Mouse (Mus musculus): Measurements from ENCODE around the gene Chrne. TPM values are rescaled to one million over a fixed set of nuclear protein-coding genes. Genes with fewer than 3 reads are reported as not detected.
A peak's percentile ranks its signal among the peaks of the same experiment; 100 is the strongest.

Chrne gene
- polyA plus RNA-seq, 1 experiment from 2014 or later: 0.25 TPM

DNA sequence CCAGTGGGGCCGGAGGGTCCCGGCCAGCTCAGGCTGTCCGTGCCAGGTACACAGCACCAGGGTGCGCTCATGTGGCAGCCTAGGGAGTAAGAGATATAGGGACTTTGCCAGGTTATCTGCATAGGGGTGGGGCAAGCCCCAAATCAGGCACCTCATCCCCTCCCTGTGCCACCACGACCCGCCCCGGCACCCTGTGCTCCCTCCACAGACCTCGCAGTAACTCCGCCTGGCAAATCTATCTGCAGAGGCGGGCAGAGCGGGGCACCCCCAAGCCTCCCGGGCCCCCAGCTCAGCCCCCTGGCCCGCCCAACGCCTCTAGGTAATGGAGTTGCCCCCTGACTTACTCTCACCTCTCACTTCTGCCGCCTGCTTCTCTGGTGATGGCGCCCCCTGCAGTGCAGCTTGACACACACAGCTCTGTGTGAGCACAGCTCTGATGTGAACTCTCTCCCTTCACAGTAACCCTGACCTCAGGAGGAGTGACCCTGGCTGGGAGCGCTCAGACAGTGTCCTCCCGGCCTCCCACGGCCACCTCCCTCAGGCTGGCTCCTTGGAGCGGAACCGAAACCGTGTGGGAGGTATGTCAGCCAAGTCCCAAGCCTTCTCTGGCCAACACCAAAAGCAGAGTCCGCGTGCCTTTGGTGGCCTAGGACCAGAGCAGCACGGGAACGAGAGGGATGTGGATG, 10.5 kb downstream of the Chrne start:
- no peak overlapping the region for H3K9ac ChIP-seq (ENCODE audit: low read depth, low read length)
- WGBS: 72% methylated on average over 26 of the region's 26 CpGs
- DNase-seq (ENCODE audit: low spot score): peak; percentile 75
- H3K4me2 ChIP-seq (ENCODE audit: low read length): no peak overlapping the region
- TF ChIP-seq CTCF (IDR thresholded peaks at IDR 0.05; ENCODE audit: low read depth): peak; percentile 62
- 0 out of 2 replicates have a peak overlapping the region, but pooled peaks have one; percentile 19 for H3K27ac ChIP-seq
- peaks cover 79% of the 10 kb centered on the region for H3K36me3 ChIP-seq (ENCODE audit: insufficient read depth, low read length)
- H3K4me1 ChIP-seq (replicated peaks; ENCODE audit: insufficient read depth, low read length): no peaks in the 10 kb centered on the region
- peak; percentile 77 for ATAC-seq (replicated peaks; ENCODE audit: low FRiP score, low read depth)
- no peak overlapping the region for H3K4me3 ChIP-seq (replicated peaks; ENCODE audit: low read depth, low read length)
- no peaks in the 10 kb centered on the region for H3K9me3 ChIP-seq (replicated peaks; ENCODE audit: low read length)
- H3K27me3 ChIP-seq (ENCODE audit: insufficient read depth, low read length): no peaks in the 10 kb centered on the region

DNA sequence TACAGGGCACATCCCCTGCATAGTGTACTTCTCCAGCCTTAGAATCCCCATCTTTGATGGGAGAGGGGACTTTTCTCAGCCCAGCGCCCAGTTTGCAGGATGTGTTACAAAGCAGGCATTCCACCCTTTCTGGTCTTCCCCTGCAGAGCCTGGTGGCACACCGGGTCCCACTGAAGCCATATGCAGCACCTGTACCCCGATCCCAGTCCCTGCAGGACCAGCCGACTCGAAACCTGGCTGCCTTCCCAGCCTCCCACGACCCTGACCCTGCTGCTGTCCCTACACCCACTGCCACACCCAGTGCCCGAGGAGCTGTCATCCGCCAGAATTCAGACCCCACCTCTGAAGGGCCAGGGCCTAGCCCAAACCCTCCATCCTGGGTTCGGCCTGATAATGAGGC, 11.4 kb downstream of the Chrne start:
- no peak overlapping the region for H3K4me2 ChIP-seq (ENCODE audit: low read length)
- TF ChIP-seq CTCF (IDR thresholded peaks at IDR 0.05; ENCODE audit: low read depth): no peak
- no peaks in the 10 kb centered on the region for H3K9me3 ChIP-seq (replicated peaks; ENCODE audit: low read length)
- no peak for DNase-seq (ENCODE audit: low spot score)
- no peak overlapping the region for H3K4me3 ChIP-seq (replicated peaks; ENCODE audit: low read depth, low read length)
- WGBS: 92% methylated on average over 9 of the region's 9 CpGs
- no peak overlapping the region for H3K27ac ChIP-seq
- H3K36me3 ChIP-seq (ENCODE audit: insufficient read depth, low read length): peaks cover 77% of the 10 kb centered on the region
- no peaks in the 10 kb centered on the region for H3K27me3 ChIP-seq (ENCODE audit: insufficient read depth, low read length)
- no peak for ATAC-seq (replicated peaks; ENCODE audit: low FRiP score, low read depth)
- H3K9ac ChIP-seq (ENCODE audit: low read depth, low read length): no peak overlapping the region
- H3K4me1 ChIP-seq (replicated peaks; ENCODE audit: insufficient read depth, low read length): no peaks in the 10 kb centered on the region

DNA sequence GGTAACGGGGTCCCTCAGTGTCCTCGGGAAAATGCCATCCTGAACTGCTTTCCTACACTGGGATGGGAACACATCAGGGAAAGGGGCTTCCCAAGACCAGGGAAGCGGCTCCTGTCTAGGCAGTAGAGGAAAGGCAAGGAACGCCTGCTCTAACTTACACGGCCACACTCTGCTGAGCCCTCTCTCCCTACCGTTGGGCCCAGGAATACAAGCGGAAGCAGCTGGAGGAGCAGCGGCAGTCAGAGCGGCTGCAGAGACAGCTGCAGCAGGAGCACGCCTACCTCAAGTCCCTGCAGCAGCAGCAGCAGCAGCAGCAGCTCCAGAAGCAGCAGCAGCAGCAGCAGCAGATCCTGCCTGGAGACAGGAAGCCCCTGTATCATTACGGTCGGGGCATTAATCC, 12.3 kb downstream of the Chrne start:
- no peak for TF ChIP-seq CTCF (IDR thresholded peaks at IDR 0.05; ENCODE audit: low read depth)

DNA sequence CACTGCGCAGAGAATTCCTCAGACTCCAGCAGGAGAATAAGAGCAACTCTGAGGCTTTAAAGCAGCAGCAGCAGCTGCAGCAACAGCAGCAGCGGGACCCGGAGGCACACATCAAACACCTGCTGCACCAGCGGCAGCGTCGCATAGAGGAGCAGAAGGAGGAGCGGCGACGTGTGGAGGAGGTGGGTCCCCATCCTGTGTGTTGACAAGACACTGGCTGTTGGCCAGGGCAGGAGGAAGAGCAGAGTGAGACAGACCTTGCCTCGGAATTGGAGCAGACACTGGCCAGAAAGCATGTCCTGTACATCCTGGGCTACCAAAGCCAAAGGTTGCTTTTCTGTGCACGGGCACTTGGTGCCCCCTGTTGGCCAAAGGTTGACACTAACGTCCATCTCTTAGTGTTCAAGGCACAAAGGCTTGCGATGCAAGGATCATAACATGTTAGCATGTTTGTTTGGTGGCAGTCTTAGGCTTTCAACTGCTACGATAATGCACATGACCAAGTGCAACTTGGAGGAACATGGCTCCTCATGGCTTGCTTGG, 13.9 kb downstream of the Chrne start:
- Histone ChIP-seq H3K4me3 (replicated peaks; ENCODE audit: low read depth, low read length) (no peak overlapping the region), H3K27me3 (ENCODE audit: insufficient read depth, low read length) (no peaks in the 10 kb centered on the region), H3K4me1 (replicated peaks; ENCODE audit: insufficient read depth, low read length) (no peaks in the 10 kb centered on the region), H3K27ac (no peak overlapping the region), H3K9me3 (replicated peaks; ENCODE audit: low read length) (no peaks in the 10 kb centered on the region), H3K9ac (ENCODE audit: low read depth, low read length) (no peak overlapping the region), H3K36me3 (ENCODE audit: insufficient read depth, low read length) (peaks cover 64% of the 10 kb centered on the region), H3K4me2 (ENCODE audit: low read length) (no peak overlapping the region)
- ATAC-seq (replicated peaks; ENCODE audit: low FRiP score, low read depth) (no peak), DNase-seq (ENCODE audit: low spot score) (peak; percentile 79)
- WGBS: 52% methylated on average over 14 of the region's 14 CpGs
- TF ChIP-seq CTCF (IDR thresholded peaks at IDR 0.05; ENCODE audit: low read depth): peak; percentile 93

More for the DNA sequence above, 12.3 kb downstream of the Chrne start:
- WGBS: 74% methylated on average over 12 of the region's 12 CpGs
- no peaks in the 10 kb centered on the region for H3K4me1 ChIP-seq (replicated peaks; ENCODE audit: insufficient read depth, low read length)
- no peaks in the 10 kb centered on the region for H3K9me3 ChIP-seq (replicated peaks; ENCODE audit: low read length)
- H3K9ac ChIP-seq (ENCODE audit: low read depth, low read length): no peak overlapping the region
- H3K36me3 ChIP-seq (ENCODE audit: insufficient read depth, low read length): peaks cover 77% of the 10 kb centered on the region
- no peak for DNase-seq (ENCODE audit: low spot score)
- no peaks in the 10 kb centered on the region for H3K27me3 ChIP-seq (ENCODE audit: insufficient read depth, low read length)
- H3K4me2 ChIP-seq (ENCODE audit: low read length): no peak overlapping the region
- H3K27ac ChIP-seq: no peak overlapping the region
- no peak for ATAC-seq (replicated peaks; ENCODE audit: low FRiP score, low read depth)
- no peak overlapping the region for H3K4me3 ChIP-seq (replicated peaks; ENCODE audit: low read depth, low read length)

DNA sequence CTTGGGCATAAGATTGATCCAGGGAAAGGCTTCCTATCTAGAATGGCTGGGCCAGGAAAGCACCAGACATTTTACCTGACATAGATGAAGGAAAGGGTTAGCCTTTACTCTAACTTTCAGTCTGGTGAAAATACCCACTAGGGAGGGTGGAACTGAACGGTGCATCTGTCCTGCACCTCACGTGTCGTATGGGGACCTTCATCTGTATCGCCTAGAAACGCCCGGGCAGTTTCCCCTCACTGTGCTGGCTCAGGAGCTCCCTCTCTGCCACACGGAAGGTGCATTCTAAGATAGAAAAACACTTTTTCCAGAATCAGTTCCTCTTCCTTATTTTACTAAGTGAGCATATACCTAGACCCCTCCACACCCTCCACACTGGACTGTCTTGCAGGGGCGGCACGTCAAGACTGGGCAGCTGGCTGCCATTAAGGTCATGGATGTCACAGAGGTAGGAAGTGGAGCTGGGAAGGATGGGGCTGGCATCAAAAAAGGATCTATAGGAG, 20.5 kb downstream of the Chrne start:
- H3K4me3 ChIP-seq (replicated peaks; ENCODE audit: low read depth, low read length): no peak overlapping the region
- H3K9me3 ChIP-seq (replicated peaks; ENCODE audit: low read length): no peaks in the 10 kb centered on the region
- no peak for DNase-seq (ENCODE audit: low spot score)
- H3K4me1 ChIP-seq (replicated peaks; ENCODE audit: insufficient read depth, low read length): no peaks in the 10 kb centered on the region
- H3K9ac ChIP-seq (ENCODE audit: low read depth, low read length): no peak overlapping the region
- H3K36me3 ChIP-seq (ENCODE audit: insufficient read depth, low read length): peaks cover 33% of the 10 kb centered on the region
- no peak overlapping the region for H3K4me2 ChIP-seq (ENCODE audit: low read length)
- no peaks in the 10 kb centered on the region for H3K27me3 ChIP-seq (ENCODE audit: insufficient read depth, low read length)
- no peak for TF ChIP-seq CTCF (IDR thresholded peaks at IDR 0.05; ENCODE audit: low read depth)
- 89% methylated on average over 9 of the region's 9 CpGs for WGBS
- ATAC-seq (replicated peaks; ENCODE audit: low FRiP score, low read depth): no peak
- H3K27ac ChIP-seq: no peak overlapping the region

DNA sequence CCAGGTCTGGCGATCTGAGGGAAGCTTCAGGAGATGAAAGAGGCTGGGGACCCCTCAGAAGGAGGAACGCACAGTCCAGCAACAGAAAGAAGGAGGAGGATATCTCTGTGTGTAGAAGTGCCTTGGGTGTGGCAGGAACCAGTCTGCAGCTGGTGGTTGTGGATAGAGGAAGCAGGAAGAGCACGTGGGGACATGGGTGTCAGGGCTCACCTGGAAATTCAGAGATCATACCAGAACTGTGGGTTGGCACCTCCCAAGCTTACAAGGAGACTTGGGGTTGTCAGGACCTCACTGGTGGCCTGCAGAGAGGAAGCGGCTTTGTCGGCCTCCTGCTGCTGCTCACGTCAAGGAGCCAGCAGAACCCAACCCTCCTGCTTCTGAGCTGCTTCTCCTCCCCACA, 21.7 kb downstream of the Chrne start:
- Histone ChIP-seq H3K4me1 (replicated peaks; ENCODE audit: insufficient read depth, low read length) (no peaks in the 10 kb centered on the region), H3K4me3 (replicated peaks; ENCODE audit: low read depth, low read length) (no peak overlapping the region), H3K9ac (ENCODE audit: low read depth, low read length) (no peak overlapping the region), H3K36me3 (ENCODE audit: insufficient read depth, low read length) (peaks cover 28% of the 10 kb centered on the region), H3K27me3 (ENCODE audit: insufficient read depth, low read length) (no peaks in the 10 kb centered on the region), H3K4me2 (ENCODE audit: low read length) (no peak overlapping the region), H3K27ac (no peak overlapping the region), H3K9me3 (replicated peaks; ENCODE audit: low read length) (no peaks in the 10 kb centered on the region)
- ATAC-seq (replicated peaks; ENCODE audit: low FRiP score, low read depth) (no peak), DNase-seq (ENCODE audit: low spot score) (no peak)
- TF ChIP-seq CTCF (IDR thresholded peaks at IDR 0.05; ENCODE audit: low read depth): no peak
- WGBS: 84% methylated on average over 6 of the region's 6 CpGs
